Mouse (Mus musculus) heart, embryonic 14.5 days (tissue): ENCODE results near the gene 4933405L10Rik. TPM values are rescaled to one million over a fixed set of nuclear protein-coding genes. Genes with fewer than 3 reads are reported as not detected.

Experiments used
- ATAC-seq: fragments of 200-750 bp; cut with Nextera tagmentation; 2 replicates; pipeline ENCODE4 v1.8.0; 2017; ENCODE audit warnings: low read depth, moderate TSS enrichment; ENCODE audit not compliant: insufficient number of reproducible peaks, insufficient read depth, low FRiP score
- H3K27ac ChIP-seq, 2 experiments: fragments of 200-500 bp in 1 of 2; fragments of 300-500 bp in 1 of 2; sonication (generic) in 1 of 2; replicated peaks in 1 of 2; 2 replicates each; pipeline ENCODE4 v1.5.1; 2012 to 2014; ENCODE audit warnings: low read depth in 2 of 2, low read length in 2 of 2, control low read depth in 1 of 2, mild to moderate bottlenecking in 1 of 2, mixed read lengths in 1 of 2; ENCODE audit not compliant: control insufficient read depth in 1 of 2, insufficient read depth in 1 of 2
- H3K27me3 ChIP-seq: fragments of 300-500 bp; sonication (generic); 2 replicates; pipeline ENCODE4 v1.6.1; 2014; ENCODE audit warnings: mild to moderate bottlenecking, low read length, control low read depth; ENCODE audit not compliant: control insufficient read depth, insufficient read depth
- H3K36me3 ChIP-seq: fragments of 300-500 bp; sonication (generic); 2 replicates; pipeline ENCODE4 v1.6.1; 2014; ENCODE audit warnings: mild to moderate bottlenecking, control low read depth, low read length, mixed read lengths; ENCODE audit not compliant: control insufficient read depth, insufficient read depth
- H3K4me1 ChIP-seq, 2 experiments: fragments of 200-500 bp in 1 of 2; fragments of 300-500 bp in 1 of 2; sonication (generic) in 1 of 2; 2 replicates each; pipeline ENCODE4 v1.6.1; 2012 to 2014; ENCODE audit warnings: low read length in 2 of 2, control low read depth in 1 of 2, mixed read lengths in 1 of 2; ENCODE audit not compliant: control insufficient read depth in 2 of 2, insufficient read depth in 2 of 2
- H3K4me2 ChIP-seq: fragments of 300-500 bp; sonication (generic); 2 replicates; pipeline ENCODE4 v1.6.1; 2014; ENCODE audit warnings: mild to moderate bottlenecking, low read length
- H3K4me3 ChIP-seq, 2 experiments: fragments of 200-500 bp in 1 of 2; fragments of 300-500 bp in 1 of 2; sonication (generic) in 1 of 2; 2 replicates each; pipeline ENCODE4 v1.5.1; 2012 to 2014; ENCODE audit warnings: low read length in 2 of 2, mild to moderate bottlenecking in 2 of 2, control low read depth in 1 of 2, low read depth in 1 of 2, moderate library complexity in 1 of 2; ENCODE audit not compliant: control insufficient read depth in 1 of 2, insufficient read depth in 1 of 2
- H3K9ac ChIP-seq: fragments of 300-500 bp; sonication (generic); 2 replicates; pipeline ENCODE4 v1.6.1; 2014; ENCODE audit warnings: mild to moderate bottlenecking, low read length
- H3K9me3 ChIP-seq: fragments of 300-500 bp; sonication (generic); 2 replicates; pipeline ENCODE4 v1.6.1; 2016; ENCODE audit warnings: low read length, control low read depth; ENCODE audit not compliant: control insufficient read depth
- WGBS: fragments of 180-500 bp; shearing (Covaris S2); extraction: QIAGEN DNeasy Blood & Tissue Kit; methylation state at CpG from one replicate; pipeline ENCODE4 v1.1.7; 2014; 5-methylcytosine and 5-hydroxymethylcytosine counted together
- polyA plus RNA-seq: library from polyadenylated mRNA; unstranded; fragments of >200 nt; fragmentation: Nextera tagmentation; extraction: Ambion mirVana; gene quantifications from 2 replicates; pipeline ENCODE4 v1.2.1, GENCODE M21; 2014

The 4933405L10Rik gene
- polyA plus RNA-seq, 1 experiment from 2014 or later: not detected

DNA sequence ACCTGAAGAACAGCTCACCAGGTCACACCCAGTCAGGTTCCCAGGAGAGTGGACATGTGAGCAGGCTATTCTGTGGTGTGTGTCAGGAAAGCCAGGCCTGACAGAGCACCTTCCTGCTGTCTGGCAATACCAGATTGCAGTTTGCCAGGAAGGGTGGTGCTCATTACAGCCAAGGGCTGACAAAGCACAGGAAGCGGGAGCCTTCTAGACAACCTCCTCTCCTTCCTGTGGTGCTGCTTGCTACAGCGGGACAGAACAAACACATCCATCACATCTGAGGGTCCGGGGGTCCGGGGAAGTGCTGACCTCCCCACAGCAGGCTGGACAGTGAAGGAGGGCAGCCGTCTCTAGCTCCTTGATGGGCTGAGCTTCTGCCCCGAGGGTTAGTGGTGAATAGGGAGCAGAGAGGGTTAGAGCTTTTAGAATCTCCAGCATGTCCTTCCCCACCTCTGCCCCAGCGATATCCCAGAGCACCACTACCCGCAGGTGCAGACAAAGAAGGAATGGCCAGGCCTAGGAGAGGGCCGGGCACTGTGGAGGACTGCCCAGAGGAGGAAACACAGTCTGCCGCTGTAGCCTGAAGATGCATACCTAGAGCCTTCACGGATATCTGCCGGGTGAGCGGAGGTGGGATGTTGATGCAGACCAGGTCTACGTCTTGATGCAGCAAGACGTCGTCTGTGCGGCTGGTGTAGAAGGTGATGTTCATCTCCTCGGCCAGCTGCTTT is 20.1 kb downstream of the 4933405L10Rik start:
- Histone ChIP-seq H3K9ac (no peak overlapping the region), H3K27me3 (no peaks in the 10 kb centered on the region), H3K9me3 (no peaks in the 10 kb centered on the region), H3K4me1 (peaks cover 0 to 4% of the 10 kb centered on the region in 2 experiments; a peak in 1 of 4 replicates), H3K36me3 (peaks cover 17% of the 10 kb centered on the region), H3K4me3 (no peak overlapping the region), H3K4me2 (0 out of 2 replicates have a peak overlapping the region, but pooled peaks have one; percentile 6), H3K27ac (peak overlapping the region; percentile 23 to 68)
- peak; percentile 81 for ATAC-seq
- WGBS: 66% methylated on average over 18 of the region's 18 CpGs

DNA sequence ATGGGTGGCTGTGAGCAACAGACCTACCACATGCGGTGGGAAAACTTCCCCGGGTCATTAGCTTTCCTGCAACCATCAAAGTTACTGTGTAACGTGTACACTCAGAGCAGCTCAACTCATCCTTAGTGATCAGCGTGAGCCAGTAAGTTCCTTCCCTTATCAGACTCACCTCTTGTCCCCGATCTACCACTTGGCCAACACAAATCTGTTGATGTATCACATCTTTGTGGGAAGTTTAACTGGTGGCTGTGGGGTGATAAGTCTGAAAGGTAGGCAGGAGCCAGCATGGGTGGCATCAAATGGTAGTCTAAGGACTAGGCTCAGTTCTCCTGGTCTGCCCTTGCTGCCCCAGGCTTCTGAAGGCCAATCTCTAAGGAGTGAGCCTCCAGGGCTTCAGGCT is 24.7 kb downstream of the 4933405L10Rik start:
- Histone ChIP-seq H3K4me2 (no peak overlapping the region), H3K27me3 (no peaks in the 10 kb centered on the region), H3K4me3 (no peak overlapping the region), H3K4me1 (peaks cover 0 to 4% of the 10 kb centered on the region in 2 experiments; a peak in 1 of 4 replicates), H3K36me3 (no peaks in the 10 kb centered on the region), H3K9ac (no peak overlapping the region), H3K9me3 (no peaks in the 10 kb centered on the region), H3K27ac (no peak overlapping the region)
- no peak for ATAC-seq
- 89% methylated on average over 5 of the region's 5 CpGs for WGBS

DNA sequence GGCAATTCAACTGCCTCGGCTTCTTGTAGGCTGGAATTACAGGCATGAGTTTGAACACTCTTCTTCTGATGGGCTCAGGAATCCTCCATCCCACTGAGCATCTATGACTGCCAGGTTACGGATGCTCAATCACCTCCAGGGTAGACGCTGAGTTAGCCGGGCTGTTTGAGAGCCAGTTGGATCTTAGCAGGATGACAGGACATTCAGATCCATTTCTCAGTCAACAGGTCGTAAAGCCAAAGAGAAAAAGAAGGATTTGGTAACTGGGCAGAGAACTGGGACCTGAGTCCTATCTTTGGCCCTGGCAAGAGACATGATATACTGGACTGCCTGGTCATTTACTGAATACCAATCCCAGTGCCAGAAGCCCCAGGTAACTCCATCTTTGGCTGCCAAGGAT is 31.8 kb downstream of the 4933405L10Rik start:
- Histone ChIP-seq H3K27ac (no peak overlapping the region), H3K4me2 (no peak overlapping the region), H3K9ac (no peak overlapping the region), H3K9me3 (no peaks in the 10 kb centered on the region), H3K36me3 (no peaks in the 10 kb centered on the region), H3K27me3 (no peaks in the 10 kb centered on the region), H3K4me3 (no peak overlapping the region), H3K4me1 (no peaks in the 10 kb centered on the region; a peak in 1 of 4 replicates)
- WGBS: 90% methylated on average over 5 of the region's 5 CpGs
- ATAC-seq: no peak

DNA sequence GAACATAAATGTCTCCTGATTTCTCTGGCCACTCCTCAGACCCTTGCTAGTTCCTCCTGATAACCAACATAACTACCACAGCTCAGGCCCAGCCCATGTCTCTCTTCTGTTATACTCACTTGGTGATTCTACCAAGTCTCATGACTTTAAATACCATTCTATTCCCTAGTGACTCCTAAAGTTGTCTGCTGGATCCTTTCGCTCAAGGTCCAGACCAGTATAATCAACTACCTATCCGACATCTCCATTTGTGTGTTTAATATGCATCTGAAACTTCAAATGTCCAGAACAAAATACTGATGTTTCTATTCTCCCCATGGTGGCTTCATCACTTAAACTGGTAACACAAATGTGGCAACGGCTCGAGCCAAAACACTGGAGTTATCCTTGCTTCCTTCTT is 35.8 kb downstream of the 4933405L10Rik start:
- H3K36me3 ChIP-seq: no peaks in the 10 kb centered on the region
- H3K9ac ChIP-seq: no peak overlapping the region
- no peak overlapping the region for H3K27ac ChIP-seq
- peaks cover 0 to 9% of the 10 kb centered on the region in 2 experiments; a peak in 3 of 4 replicates for H3K4me1 ChIP-seq
- no peaks in the 10 kb centered on the region for H3K27me3 ChIP-seq
- H3K9me3 ChIP-seq: no peaks in the 10 kb centered on the region
- ATAC-seq: no peak
- no peak overlapping the region for H3K4me3 ChIP-seq
- no peak overlapping the region for H3K4me2 ChIP-seq
- 70% methylated on average over 4 of the region's 4 CpGs for WGBS

DNA sequence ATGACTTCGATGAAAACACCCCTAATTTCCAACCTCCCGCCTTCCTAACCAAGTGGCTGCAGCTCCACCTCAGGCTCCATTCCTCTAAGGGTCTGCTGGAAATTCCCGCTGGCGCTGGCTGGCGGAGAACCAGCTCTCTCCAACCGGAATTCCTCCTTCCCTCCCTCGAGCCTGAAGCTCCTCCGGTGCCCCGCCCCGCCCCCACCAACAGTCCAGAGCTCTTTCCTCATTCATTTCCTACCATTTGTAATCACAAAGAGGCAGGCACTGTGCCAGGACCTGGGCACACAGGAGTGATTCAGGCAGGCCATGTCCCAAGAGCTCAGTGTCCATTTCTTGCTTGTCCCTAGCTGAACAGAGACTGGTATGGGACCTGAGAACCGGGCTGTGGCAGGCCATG is 43.2 kb downstream of the 4933405L10Rik start:
- no peaks in the 10 kb centered on the region for H3K36me3 ChIP-seq
- peaks cover 10 to 21% of the 10 kb centered on the region in 2 experiments for H3K4me1 ChIP-seq
- ATAC-seq: peak; percentile 76
- peak overlapping the region; percentile 43 for H3K4me2 ChIP-seq
- no peaks in the 10 kb centered on the region for H3K9me3 ChIP-seq
- WGBS: 5% methylated on average over 11 of the region's 11 CpGs
- H3K27ac ChIP-seq: peak overlapping the region; percentile 51 to 66
- H3K27me3 ChIP-seq: no peaks in the 10 kb centered on the region
- H3K4me3 ChIP-seq: no peak overlapping the region
- no peak overlapping the region; the same call in 1 of the 2 replicates for H3K9ac ChIP-seq

DNA sequence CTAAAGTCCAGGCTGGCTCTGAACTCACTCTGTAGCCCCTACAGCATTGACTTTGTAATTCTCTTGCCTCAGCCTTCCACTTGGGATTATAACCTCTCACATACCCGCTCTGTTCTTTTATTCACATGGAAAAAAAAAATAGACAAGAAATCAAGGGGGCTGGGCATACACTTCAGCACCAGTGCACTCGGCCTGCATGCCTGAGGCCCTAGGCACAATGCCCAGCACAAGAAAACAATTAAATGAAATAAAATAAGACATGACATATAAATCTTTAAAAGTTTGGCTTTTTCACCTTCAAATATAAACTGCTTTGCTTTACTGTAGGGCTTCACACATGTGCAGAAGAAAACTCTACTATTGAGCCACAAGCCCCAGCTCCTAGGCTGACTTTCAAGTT is 46.5 kb downstream of the 4933405L10Rik start:
- peaks cover 13 to 23% of the 10 kb centered on the region in 2 experiments for H3K4me1 ChIP-seq
- no peak for ATAC-seq
- H3K9ac ChIP-seq: no peak overlapping the region
- H3K4me3 ChIP-seq: no peak overlapping the region
- no peak overlapping the region for H3K27ac ChIP-seq
- 76% methylated on average over 2 of the region's 2 CpGs for WGBS
- H3K9me3 ChIP-seq: no peaks in the 10 kb centered on the region
- H3K4me2 ChIP-seq: no peak overlapping the region
- H3K27me3 ChIP-seq: no peaks in the 10 kb centered on the region
- H3K36me3 ChIP-seq: no peaks in the 10 kb centered on the region

DNA sequence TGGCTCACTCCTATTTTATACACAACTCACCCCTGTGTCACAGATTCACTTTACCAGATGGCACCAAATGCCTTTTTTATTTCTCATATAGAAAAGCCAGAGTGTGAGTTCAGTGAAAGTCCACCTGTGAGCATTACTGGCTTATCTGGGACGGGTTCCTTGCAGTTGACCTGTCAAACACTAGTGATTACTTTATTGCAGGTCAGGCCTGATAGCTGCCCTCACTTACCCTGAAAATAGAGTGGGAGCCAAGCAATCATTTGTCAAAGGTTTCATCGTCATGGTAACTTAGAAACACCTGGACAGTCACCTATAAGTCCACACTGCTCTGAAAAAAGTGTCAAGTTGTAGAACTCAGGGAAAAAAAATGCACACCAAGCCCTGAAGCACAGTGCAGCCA is 47.2 kb downstream of the 4933405L10Rik start:
- H3K4me1 ChIP-seq: peaks cover 13 to 23% of the 10 kb centered on the region in 2 experiments
- no peak overlapping the region for H3K4me2 ChIP-seq
- H3K27ac ChIP-seq: no peak overlapping the region
- no peak overlapping the region for H3K4me3 ChIP-seq
- ATAC-seq: no peak
- no peaks in the 10 kb centered on the region for H3K27me3 ChIP-seq
- no peaks in the 10 kb centered on the region for H3K9me3 ChIP-seq
- H3K36me3 ChIP-seq: no peaks in the 10 kb centered on the region
- no peak overlapping the region for H3K9ac ChIP-seq
- 80% methylated on average over 2 of the region's 2 CpGs for WGBS
